Mouse (Mus musculus) 416B (cell line): Measurements from ENCODE around the gene Nrros.
"Not testable (repeated sequence)": the region's sequence is repeated elsewhere in the genome, so short reads cannot be mapped to it uniquely, and the experiment has no call there.

ENCODE experiments used
- DNase-seq: peaks from one replicate; pipeline ENCODE4 v3.0.0; 2011; ENCODE audit warnings: low read depth

The Nrros gene

DNA sequence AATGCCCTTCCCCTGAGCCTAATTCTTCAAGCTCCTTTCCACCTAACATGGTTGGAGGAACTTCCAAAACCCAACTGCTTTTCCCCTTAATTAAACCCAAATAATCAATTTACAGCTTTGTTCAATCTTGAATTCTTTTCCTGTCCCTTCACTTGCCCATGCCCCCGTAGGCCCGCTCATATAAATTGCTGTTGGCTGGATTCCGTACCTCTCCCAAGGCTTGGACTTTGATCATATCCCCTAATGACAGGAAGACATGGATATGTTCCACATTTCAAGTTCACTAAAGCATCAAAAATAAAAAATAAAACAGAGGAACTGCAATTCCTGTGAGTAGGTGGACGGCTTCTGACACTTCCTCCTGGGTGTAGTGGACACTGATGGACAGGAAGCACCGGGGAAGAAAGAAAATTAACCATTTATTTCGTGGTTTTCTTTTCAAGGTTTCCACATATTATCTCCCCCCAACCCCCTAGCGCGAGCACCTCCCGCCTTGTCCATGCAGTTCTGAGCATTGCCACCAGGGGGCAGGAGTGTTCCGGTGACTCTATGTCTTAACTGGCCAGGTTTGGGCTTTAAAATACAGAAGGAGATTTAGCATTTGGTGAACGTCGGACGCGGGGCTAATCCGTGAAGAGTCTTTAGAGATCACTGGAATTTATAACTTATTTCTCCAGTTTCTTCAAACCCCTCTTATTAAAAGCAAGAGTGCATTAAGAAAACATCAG, 50.3 kb downstream of the Nrros start:
- DNase-seq, result peak; percentile 89

DNA sequence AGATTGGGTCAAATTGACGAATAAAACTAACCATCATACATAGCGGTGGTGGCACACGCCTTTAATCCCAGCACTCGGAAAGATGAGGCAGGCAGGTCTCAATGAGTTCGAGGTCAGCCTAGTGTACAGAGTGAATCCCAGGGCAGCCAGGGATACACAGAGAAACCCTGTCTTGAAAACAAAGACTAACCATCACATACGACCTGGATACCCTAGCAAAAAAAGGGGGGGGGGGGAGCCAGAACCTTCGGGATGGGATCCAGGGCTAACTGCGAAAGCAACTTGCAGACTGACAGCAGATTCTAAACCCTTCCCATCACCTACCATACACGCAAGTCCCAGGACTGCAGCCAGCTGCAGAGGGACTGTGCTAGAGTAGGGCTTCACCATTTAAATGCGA, 51.0 kb downstream of the Nrros start:
- no peak for DNase-seq

DNA sequence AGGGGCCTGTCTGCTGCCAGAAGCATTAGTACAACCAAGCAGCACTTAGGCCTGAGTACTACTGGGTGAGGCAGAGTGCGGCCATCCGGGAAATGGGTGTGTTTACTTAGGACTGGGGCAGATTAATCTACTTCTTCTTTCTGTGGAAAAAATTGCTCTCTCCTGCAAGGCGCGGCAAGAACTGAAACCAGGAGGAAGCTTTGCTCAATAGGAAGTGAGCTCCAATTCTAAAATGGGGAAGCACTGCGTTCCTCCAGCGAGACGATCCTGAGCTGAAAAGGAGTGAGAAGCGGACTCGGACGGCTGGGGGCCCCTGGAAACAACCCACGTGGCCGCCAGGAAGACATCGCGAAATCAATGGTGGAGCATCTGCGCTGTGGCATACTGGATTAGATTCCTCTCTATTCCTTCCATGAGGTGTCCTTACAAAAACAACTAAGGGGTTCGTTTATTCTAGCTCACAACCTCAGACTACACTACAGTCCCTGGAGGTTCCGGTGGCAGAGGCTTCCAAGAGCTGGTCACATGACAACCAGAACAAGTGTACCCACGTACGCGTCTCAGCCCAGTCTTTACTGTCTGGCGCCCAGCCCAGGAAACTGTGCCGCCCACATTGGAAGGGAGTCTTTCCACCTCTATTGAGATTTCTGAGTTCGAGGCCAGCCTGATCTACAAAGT, 51.7 kb downstream of the Nrros start:
- peak; percentile 97 for DNase-seq

DNA sequence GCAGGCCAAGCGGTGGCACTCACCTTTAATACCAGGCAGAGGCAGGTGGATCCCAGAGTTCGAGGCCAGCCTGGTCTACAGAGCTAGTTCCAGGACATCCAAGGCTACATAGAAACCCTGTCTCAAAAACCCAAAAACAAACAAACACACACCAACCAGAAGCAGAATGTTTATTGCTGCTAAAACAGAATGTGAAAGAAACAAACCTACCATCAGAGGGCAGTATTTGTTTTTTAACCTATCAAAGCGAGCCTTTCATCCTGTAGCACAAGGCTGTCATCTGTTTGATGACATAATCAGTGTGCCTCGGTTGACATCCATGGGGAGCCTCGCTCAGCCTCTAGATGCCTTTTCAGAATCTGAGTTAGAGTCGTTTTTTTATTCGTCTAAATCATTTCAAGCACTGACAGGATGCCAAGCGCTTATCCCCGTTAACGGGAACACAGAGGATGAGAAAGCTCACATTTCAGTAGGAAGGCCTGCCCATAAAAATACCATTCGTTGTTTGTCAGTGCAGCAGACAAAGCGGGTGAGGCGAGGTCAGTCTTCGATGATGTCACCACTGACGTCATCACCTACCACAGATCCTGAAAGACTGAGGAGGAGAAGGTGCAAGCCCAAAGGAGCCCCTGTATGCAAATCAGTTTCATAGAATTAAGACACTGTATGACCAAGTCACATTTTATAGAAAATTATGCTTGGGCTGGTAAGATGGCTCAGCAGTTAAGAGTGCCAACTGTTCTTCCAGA, 54.3 kb downstream of the Nrros start:
- DNase-seq, result peak; percentile 82

DNA sequence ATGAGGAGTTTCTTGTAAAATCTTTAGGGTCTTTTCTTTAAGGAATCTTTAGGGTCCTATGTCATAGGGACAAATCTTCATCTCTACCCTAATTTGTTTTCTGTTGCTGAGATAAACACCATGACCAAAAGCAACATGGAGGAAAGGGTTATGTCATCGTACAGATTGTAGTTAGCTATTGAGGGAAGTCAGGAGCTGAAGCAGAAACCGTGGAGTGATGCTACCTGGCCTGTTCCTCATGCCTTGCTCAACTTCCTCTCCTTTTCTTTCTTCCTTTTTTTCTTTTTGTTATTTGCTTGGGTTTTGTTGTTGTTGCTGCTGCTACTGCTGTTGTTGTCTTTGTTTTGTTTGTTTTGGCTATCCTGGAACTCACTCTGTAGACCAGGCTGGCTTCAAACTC, 56.8 kb downstream of the Nrros start:
- no peak for DNase-seq

DNA sequence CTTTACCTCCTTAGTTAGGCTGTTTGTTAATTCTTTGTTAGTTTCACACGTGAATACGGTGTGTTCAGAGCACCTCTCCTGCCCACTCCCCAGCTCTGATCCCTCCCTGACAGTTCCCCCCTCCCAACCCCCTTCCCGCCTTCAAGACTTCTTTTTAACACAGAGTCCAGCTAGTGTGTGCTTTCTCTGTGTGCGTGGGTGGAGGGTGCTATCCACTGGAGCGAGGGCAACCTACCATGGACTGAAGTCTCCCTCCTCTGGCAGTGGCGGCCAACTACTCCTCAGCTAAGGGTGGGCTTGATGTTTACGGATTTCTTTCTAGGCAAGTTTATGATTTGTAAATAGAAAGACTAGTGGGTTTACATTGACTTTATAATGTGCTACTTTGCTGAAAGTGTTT, 57.2 kb downstream of the Nrros start:
- peak; percentile 81 for DNase-seq

DNA sequence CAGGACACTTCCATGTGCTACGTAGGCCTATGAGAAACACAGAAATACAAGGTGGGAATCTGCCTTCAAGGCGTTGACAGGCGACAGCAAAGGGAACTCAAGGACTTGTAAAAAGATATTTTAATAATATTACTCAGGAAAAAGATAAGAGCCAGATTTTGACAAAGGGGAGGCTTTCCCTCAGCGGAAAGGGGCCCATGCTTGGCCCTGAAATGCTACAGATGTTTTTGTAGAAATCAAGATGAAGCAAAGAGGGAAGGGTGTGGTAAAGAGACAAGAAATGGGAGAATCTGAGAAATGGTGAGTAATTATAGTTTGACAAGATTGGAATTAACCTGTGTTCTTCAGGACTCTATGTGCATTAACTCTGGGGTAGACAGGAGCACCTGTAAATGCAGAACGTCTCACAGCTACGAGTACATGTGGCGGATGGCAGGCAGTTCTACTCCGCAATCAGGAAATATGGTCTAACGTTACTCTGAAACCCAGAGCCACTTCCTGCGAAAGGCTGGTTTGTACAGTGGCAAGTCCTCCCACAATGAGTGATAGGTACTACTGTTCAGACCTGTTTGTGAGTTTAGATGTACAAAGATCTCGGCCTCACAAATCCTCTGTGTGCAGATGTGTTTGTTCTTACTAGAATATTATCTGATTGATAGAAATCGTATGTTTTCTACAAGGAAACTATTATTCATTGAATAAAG, 57.9 kb downstream of the Nrros start:
- DNase-seq, result peak; percentile 92

DNA sequence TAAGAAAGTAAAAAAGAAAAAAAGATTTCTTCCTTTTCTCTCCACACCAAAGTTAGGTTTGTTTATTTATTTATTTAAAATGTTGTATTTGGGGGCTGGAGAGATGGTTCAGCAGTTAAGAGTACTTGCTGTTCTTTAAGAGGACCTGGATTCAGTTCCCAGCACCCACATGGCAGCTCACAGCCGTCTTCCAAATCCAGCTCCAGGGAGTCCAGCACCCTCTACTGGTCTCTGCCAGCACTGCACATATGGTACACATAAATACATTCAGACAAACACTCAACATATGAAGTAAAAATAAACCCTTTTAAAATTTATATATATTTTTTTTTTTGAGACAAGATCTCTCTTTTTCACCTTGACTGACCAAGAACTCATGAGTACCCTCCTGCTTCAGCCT, 59.7 kb downstream of the Nrros start:
- no peak for DNase-seq

DNA sequence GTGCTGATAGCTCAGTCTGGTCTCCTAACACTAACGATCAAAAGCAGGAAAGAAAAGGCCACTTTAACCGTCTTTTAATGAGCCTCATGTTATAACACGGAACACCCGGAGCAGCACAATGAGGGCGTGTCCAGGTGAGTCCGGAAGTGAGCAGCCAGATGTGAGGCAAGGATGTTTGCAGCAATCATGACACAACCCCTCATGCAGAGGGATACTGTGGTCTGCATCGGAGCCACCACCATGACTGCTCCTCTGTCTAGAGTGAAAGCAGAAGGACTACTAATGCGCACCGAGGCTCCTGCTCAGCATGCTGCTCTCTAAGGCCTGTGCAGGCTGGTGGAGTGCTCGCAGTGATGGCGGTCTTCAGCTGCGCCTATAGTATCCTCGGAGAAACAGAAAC, 63.1 kb downstream of the Nrros start:
- no peak for DNase-seq

DNA sequence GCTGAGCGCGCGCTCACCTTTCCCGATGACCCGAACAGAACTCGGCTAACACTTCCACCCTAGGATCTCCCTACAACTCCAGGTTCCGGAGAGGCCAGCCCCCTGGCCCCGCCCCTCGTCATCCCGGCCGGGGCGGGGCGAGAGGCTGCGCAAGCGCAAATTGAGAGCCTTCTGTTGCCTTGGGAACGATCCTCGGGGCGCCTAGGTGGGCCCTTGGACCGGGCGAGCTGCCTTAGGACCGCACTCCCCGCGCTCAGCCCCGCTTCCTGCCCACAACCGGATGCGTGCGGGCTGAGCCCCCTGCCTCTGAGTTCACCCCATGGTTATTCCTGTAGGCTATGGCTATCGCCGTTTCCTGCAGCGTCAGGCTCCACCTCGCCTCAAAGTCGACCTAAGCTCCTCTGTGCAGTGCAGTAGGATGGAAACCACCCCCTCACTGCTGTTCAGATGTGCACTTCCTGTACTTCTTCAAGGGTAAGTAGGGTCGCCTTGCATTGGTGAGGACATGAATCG, 65.7 kb downstream of the Nrros start, which contains the start of the genes Pigx and Cep19:
TSS of gene Pigx (minus strand) at position 103 of the 513 bp plus-strand sequence.
TSS of gene Cep19 (plus strand) at position 163 of the 513 bp plus-strand sequence.
- DNase-seq, result peak; percentile 91

DNA sequence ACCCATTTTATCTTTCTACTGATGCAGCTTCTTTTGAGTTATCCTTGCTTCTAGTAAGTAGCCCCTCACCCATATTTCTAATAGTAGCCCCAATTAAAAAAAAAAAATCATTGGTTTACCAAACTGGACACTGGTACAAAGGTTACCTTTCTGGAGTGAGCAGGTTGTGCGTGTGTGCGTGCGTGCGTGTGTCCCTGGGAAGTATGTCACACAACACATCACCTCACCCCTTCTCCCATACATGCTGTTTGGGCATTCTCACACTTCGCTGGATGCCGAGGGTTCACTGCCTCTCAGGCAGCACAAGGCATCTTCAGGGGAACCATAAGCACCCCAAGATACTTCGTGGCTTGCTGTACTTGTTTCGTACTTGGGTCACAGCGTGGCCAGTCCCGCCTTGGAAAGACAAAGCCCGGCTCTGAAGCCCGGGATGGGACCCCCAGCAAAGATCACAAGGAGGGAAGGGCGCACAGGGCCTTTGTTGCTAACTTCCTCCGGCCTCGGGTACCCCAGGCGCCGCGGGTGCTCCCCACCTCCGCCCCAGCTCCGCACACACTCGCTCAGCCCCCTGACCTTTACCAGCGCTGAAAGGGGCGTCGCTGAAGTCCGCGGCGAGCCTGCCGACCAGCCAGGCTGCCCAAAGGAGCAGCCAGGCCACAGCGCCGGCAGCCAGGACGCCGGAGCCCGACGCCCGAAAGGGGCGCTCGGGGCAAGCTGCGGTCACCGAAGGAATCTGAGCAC, 66.3 kb downstream of the Nrros start:
- DNase-seq, result no peak

DNA sequence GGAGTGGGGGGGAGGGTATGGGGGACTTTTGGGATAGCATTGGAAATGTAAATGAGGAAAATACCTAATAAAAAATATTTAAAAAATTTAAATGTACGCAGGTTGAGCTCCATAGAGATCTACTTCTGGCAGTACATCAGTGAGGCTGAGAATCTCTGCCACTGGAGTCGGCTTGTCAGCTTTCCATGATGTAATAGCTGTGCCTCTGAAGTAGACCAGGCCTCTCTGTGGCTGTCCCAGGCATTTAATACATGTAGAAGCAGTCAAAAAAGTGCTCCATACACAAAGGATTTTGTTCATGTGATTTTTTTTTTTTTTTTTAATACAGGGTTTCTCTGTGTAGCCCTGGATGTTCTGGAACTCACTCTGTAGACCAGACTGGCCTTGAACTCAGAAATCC, 67.6 kb downstream of the Nrros start:
- not testable (repeated sequence) for DNase-seq
